Mouse (Mus musculus): Measurements from ENCODE around the gene Large1. TPM values are rescaled to one million over a fixed set of nuclear protein-coding genes. Genes with fewer than 3 reads are reported as not detected.

Large1 gene
- total and polyA plus RNA-seq, 3 experiments, result not detected

DNA sequence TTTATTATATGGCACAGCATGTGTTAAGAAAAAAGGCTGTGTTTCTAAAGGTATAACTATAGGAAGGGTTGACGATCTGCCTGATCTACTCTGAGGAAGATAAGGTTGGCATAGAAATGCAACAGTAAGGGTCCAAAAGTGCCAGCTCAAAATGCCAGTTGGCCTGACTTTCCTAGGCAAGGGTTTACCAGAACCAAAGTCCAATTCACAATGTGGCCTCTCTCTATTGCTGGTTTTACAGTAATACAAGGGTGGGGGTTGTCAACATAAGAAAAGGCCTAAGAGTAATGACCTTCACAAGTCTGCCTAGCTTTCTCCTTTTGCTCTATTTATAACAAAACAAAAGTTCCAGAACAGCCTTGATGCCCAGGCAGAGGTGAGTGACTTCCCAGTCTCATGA is 166.0 kb downstream of the Large1 start:
- TF ChIP-seq ETS1 (conservative IDR thresholded peaks at IDR 0.05; ENCODE audit: low read depth, low read length) (no peak), MEF2A (IDR thresholded peaks at IDR 0.05; ENCODE audit: borderline replicate concordance, low read depth, low read length) (no peak)
- no peaks in the 10 kb centered on the region for H3K9me3 ChIP-seq (replicated peaks; ENCODE audit: low read length)
- no peak overlapping the region for H3K4me3 ChIP-seq (replicated peaks in 1 of 3; ENCODE audit: low read depth in 2 of 3, low read length in 2 of 3, poor library complexity in 1 of 3)
- H3K27ac ChIP-seq (ENCODE audit: insufficient read depth, low read depth), result no peak overlapping the region
- no peak overlapping the region for H3K4me2 ChIP-seq (ENCODE audit: insufficient read depth, low read depth, poor library complexity, severe bottlenecking)
- H3K79me2 ChIP-seq (replicated peaks; ENCODE audit: control insufficient read depth, extremely low read depth, insufficient read depth, poor library complexity, severe bottlenecking), result no peaks in the 10 kb centered on the region
- no peaks in the 10 kb centered on the region for H3K4me1 ChIP-seq (ENCODE audit: control insufficient read depth in 1 of 2, insufficient read depth in 2 of 2)
- dilution Hi-C loops (cut with MboI; ENCODE audit: extremely low pct_ligation_motif_present, extremely low pct_unique_long_range_greater_than_20kb, low sequenced_read_pairs) (no loop called here), in situ Hi-C loops (cut with MboI; ENCODE audit: low pct_ligation_motif_present, low pct_unique_long_range_greater_than_20kb, low sequenced_read_pairs) (no loop called here)
- H3K9ac ChIP-seq (ENCODE audit: insufficient read depth, low read depth), result no peak overlapping the region
- DNase-seq (ENCODE audit: extremely low read depth), result no peak
- no peaks in the 10 kb centered on the region for H3K36me3 ChIP-seq (replicated peaks in 1 of 2; ENCODE audit: control insufficient read depth in 1 of 2, insufficient read depth in 1 of 2, low read length in 1 of 2)
- H3K27me3 ChIP-seq (replicated peaks), result peaks cover 21% of the 10 kb centered on the region

DNA sequence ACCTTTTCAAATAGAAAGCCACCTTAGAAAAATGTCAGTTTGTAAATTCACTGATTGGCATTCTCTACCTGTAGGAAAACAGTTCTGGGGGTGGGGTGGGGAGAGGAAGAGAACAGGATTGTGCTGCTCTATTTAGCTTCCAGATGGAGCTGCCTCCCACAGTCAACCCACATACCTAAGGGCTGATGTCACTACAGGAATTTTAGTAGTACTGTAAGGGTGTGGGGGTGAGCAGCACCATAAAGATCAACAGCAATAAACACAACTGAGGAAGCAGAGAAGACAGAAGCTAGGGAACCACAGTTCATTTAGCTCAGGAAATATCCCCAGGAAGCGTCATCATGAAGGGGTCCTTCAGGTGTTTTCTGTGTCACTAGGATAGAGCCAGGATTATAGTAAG is 174.9 kb downstream of the Large1 start:
- dilution Hi-C loops (cut with MboI; ENCODE audit: extremely low pct_ligation_motif_present, extremely low pct_unique_long_range_greater_than_20kb, low sequenced_read_pairs), result no loop called here
- Histone ChIP-seq H3K36me3 (replicated peaks in 1 of 2; ENCODE audit: control insufficient read depth in 1 of 2, insufficient read depth in 1 of 2, low read length in 1 of 2) (no peaks in the 10 kb centered on the region), H3K27ac (ENCODE audit: insufficient read depth, low read depth) (no peak overlapping the region), H3K4me3 (replicated peaks in 1 of 3; ENCODE audit: low read depth in 2 of 3, low read length in 2 of 3, poor library complexity in 1 of 3) (no peak overlapping the region), H3K9me3 (replicated peaks; ENCODE audit: low read length) (no peaks in the 10 kb centered on the region), H3K79me2 (replicated peaks; ENCODE audit: control insufficient read depth, extremely low read depth, insufficient read depth, poor library complexity, severe bottlenecking) (no peaks in the 10 kb centered on the region), H3K4me2 (ENCODE audit: insufficient read depth, low read depth, poor library complexity, severe bottlenecking) (no peak overlapping the region), H3K9ac (ENCODE audit: insufficient read depth, low read depth) (no peak overlapping the region), H3K27me3 (replicated peaks) (peaks cover 29% of the 10 kb centered on the region), H3K4me1 (ENCODE audit: control insufficient read depth in 1 of 2, insufficient read depth in 2 of 2) (no peaks in the 10 kb centered on the region)
- no peak for DNase-seq (ENCODE audit: extremely low read depth)
- no peak for TF ChIP-seq RAD21 (IDR thresholded peaks at IDR 0.05; ENCODE audit: low read depth, low read length)
- no peak for TF ChIP-seq POLR2A (IDR thresholded peaks at IDR 0.05; ENCODE audit: low read depth, low read length)
- TF ChIP-seq SIN3A (IDR thresholded peaks at IDR 0.05; ENCODE audit: low read length), result no peak
- TF ChIP-seq UBTF (IDR thresholded peaks at IDR 0.05; ENCODE audit: low read depth, low read length), result no peak
- no peak for TF ChIP-seq RCOR1 (conservative IDR thresholded peaks at IDR 0.05; ENCODE audit: low read depth, low read length)
- no peak for TF ChIP-seq E2F4 (IDR thresholded peaks at IDR 0.05; ENCODE audit: insufficient replicate concordance, low read depth, low read length)
- no peak for TF ChIP-seq CHD2 (IDR thresholded peaks at IDR 0.05; ENCODE audit: low read length)
- TF ChIP-seq BHLHE40 (IDR thresholded peaks at IDR 0.05; ENCODE audit: low read depth, low read length), result no peak
- no peak for TF ChIP-seq ELF1 (IDR thresholded peaks at IDR 0.05; ENCODE audit: low read depth, low read length)
- in situ Hi-C loops (cut with MboI; ENCODE audit: low pct_ligation_motif_present, low pct_unique_long_range_greater_than_20kb, low sequenced_read_pairs), result no loop called here

DNA sequence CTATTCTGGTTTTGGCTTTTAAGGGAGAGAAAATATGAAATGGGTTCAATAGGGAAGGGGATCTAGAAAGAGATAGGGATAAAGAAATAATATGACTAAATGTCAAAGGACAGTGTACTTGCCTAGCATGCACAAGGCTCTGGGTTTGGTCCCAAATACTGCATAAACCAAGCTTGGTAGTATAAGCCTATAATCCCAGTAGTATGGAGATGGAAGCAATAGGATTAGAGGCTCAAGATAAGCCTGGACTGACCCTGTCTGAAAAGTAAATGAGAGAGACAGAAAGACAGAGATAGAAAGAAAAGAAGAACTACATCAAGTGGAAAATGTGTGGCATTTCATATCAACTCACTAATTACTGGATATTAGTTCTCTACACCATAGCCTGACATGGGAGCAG is 180.7 kb downstream of the Large1 start:
- in situ Hi-C loops (cut with MboI; ENCODE audit: low pct_ligation_motif_present, low pct_unique_long_range_greater_than_20kb, low sequenced_read_pairs) (no loop called here), dilution Hi-C loops (cut with MboI; ENCODE audit: extremely low pct_ligation_motif_present, extremely low pct_unique_long_range_greater_than_20kb, low sequenced_read_pairs) (no loop called here)
- Histone ChIP-seq H3K4me2 (ENCODE audit: insufficient read depth, low read depth, poor library complexity, severe bottlenecking) (no peak overlapping the region), H3K79me2 (replicated peaks; ENCODE audit: control insufficient read depth, extremely low read depth, insufficient read depth, poor library complexity, severe bottlenecking) (no peaks in the 10 kb centered on the region), H3K9me3 (replicated peaks; ENCODE audit: low read length) (no peaks in the 10 kb centered on the region), H3K27me3 (replicated peaks) (peaks cover 18% of the 10 kb centered on the region), H3K36me3 (replicated peaks in 1 of 2; ENCODE audit: control insufficient read depth in 1 of 2, insufficient read depth in 1 of 2, low read length in 1 of 2) (no peaks in the 10 kb centered on the region), H3K9ac (ENCODE audit: insufficient read depth, low read depth) (no peak overlapping the region), H3K27ac (ENCODE audit: insufficient read depth, low read depth) (no peak overlapping the region), H3K4me1 (ENCODE audit: control insufficient read depth in 1 of 2, insufficient read depth in 2 of 2) (no peaks in the 10 kb centered on the region), H3K4me3 (replicated peaks in 1 of 3; ENCODE audit: low read depth in 2 of 3, low read length in 2 of 3, poor library complexity in 1 of 3) (no peak overlapping the region)
- TF ChIP-seq KAT2A (IDR thresholded peaks at IDR 0.05; ENCODE audit: insufficient replicate concordance, low read length) (no peak), EP300 (IDR thresholded peaks at IDR 0.05; ENCODE audit: low read length) (no peak), NELFE (IDR thresholded peaks at IDR 0.05; ENCODE audit: low read depth, low read length) (no peak), POLR2A (IDR thresholded peaks at IDR 0.05; ENCODE audit: low read depth, low read length) (no peak), HCFC1 (IDR thresholded peaks at IDR 0.05; ENCODE audit: low read depth, low read length) (no peak), ZKSCAN1 (IDR thresholded peaks at IDR 0.05; ENCODE audit: borderline replicate concordance, low read depth, low read length) (no peak), IRF4 (IDR thresholded peaks at IDR 0.05; ENCODE audit: low read depth, low read length) (no peak)
- DNase-seq (ENCODE audit: extremely low read depth), result no peak

Data from CH12.LX (cell line).